Mouse (Mus musculus) stomach, embryonic 15.5 days (tissue): ENCODE measurements at regions not wholly inside any gene's neighbourhood (a gene's known extent, or its start where the extent isn't known, plus 50 kb on each side); places are given as distances from the start of the nearest gene placed in this dataset.
"Not testable (repeated sequence)": the region's sequence is repeated elsewhere in the genome, so short reads cannot be mapped to it uniquely, and the experiment has no call there.

Experiments used
- ATAC-seq: fragments of 200-750 bp; cut with Nextera tagmentation; 2 replicates; pipeline ENCODE4 v1.8.0; 2017; ENCODE audit warnings: low read depth, moderate number of reproducible peaks, moderate TSS enrichment; ENCODE audit not compliant: insufficient read depth, low FRiP score
- H3K27ac ChIP-seq: fragments of 300-500 bp; sonication (generic); 2 replicates; pipeline ENCODE4 v1.5.1; 2015; ENCODE audit warnings: mild to moderate bottlenecking, inconsistent platforms
- H3K27me3 ChIP-seq: fragments of 300-500 bp; sonication (generic); replicated peaks from 2 replicates; pipeline ENCODE4 v1.6.1; 2015; ENCODE audit warnings: inconsistent platforms
- H3K36me3 ChIP-seq: fragments of 300-500 bp; sonication (generic); 2 replicates; pipeline ENCODE4 v1.6.1; 2015; ENCODE audit warnings: inconsistent platforms
- H3K4me1 ChIP-seq: fragments of 300-500 bp; sonication (generic); 2 replicates; pipeline ENCODE4 v1.6.1; 2015; ENCODE audit warnings: inconsistent platforms
- H3K4me2 ChIP-seq: fragments of 300-500 bp; sonication (generic); 2 replicates; pipeline ENCODE4 v1.6.1; 2015; ENCODE audit warnings: mild to moderate bottlenecking, inconsistent platforms
- H3K4me3 ChIP-seq: fragments of 300-500 bp; sonication (generic); replicated peaks from 2 replicates; pipeline ENCODE4 v1.5.1; 2015; ENCODE audit warnings: inconsistent platforms
- H3K9ac ChIP-seq: fragments of 300-500 bp; sonication (generic); 2 replicates; pipeline ENCODE4 v1.6.1; 2015; ENCODE audit warnings: inconsistent platforms
- H3K9me3 ChIP-seq: fragments of 300-500 bp; sonication (generic); 2 replicates; pipeline ENCODE4 v1.6.1; 2016; ENCODE audit warnings: inconsistent platforms
- WGBS: fragments of 180-500 bp; shearing (Covaris S2); methylation state at CpG from one replicate; pipeline ENCODE4 v1.1.7; 2015; 5-methylcytosine and 5-hydroxymethylcytosine counted together

- no peak overlapping the region for H3K4me2 ChIP-seq
- no peak for ATAC-seq
- no peaks in the 10 kb centered on the region for H3K36me3 ChIP-seq
- no peak overlapping the region for H3K27ac ChIP-seq
- no peak overlapping the region for H3K9ac ChIP-seq
- 62% methylated on average over 2 of the region's 2 CpGs for WGBS
- no peaks in the 10 kb centered on the region for H3K27me3 ChIP-seq
- peaks cover 2% of the 10 kb centered on the region; the same call in 1 of the 2 replicates for H3K4me1 ChIP-seq
- no peak overlapping the region for H3K4me3 ChIP-seq
- H3K9me3 ChIP-seq: no peaks in the 10 kb centered on the region; the same call in 1 of the 2 replicates
Measured at GRCm38 (mm10) chr7:73604597-73604996, 63.0 kb upstream of the Chd2 start.

- ATAC-seq: no peak
- Histone ChIP-seq H3K36me3 (no peaks in the 10 kb centered on the region), H3K27ac (no peak overlapping the region), H3K27me3 (no peaks in the 10 kb centered on the region), H3K4me2 (no peak overlapping the region), H3K4me3 (no peak overlapping the region), H3K9me3 (no peaks in the 10 kb centered on the region; the same call in 1 of the 2 replicates), H3K9ac (no peak overlapping the region), H3K4me1 (no peaks in the 10 kb centered on the region)
- 60% methylated on average over 4 of the region's 4 CpGs for WGBS
Measured at GRCm38 (mm10) chr7:73602815-73603551, 61.4 kb upstream of the Chd2 start.

GRCm38 (mm10) chr7:73601336-73601735 is 59.7 kb upstream of the Chd2 start:
- Histone ChIP-seq H3K27ac (no peak overlapping the region), H3K4me3 (no peak overlapping the region), H3K9me3 (no peaks in the 10 kb centered on the region; the same call in 1 of the 2 replicates), H3K4me2 (no peak overlapping the region), H3K36me3 (no peaks in the 10 kb centered on the region), H3K27me3 (no peaks in the 10 kb centered on the region), H3K9ac (no peak overlapping the region), H3K4me1 (peaks cover 13% of the 10 kb centered on the region)
- WGBS: 62% methylated on average over 2 of the region's 2 CpGs
- no peak for ATAC-seq

DNA sequence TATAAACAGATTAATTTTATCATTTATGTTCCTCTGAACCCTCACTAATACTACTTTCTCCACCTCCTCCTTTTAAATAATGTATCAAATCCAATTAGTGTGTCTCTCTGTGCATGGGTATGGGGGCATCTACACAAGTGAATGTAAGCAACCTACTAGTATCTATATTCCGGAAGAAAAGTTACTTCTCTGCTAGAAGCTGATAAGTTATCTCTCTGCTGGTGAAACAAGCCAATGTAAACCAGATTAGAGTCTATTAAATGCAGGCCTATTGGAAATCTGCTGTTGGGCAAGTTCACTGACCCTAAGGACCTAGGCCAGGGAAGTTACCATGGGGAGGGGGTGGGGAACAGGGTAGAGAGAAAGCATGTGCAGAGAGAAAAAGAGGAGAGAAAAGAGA is 59.1 kb upstream of the Chd2 start:
- WGBS: 60% methylated on average over 1 of the region's 1 CpGs
- Histone ChIP-seq H3K4me1 (peaks cover 19% of the 10 kb centered on the region), H3K4me2 (no peak overlapping the region), H3K27ac (no peak overlapping the region), H3K9ac (no peak overlapping the region), H3K9me3 (no peaks in the 10 kb centered on the region; the same call in 1 of the 2 replicates), H3K36me3 (no peaks in the 10 kb centered on the region), H3K27me3 (no peaks in the 10 kb centered on the region), H3K4me3 (no peak overlapping the region)
- ATAC-seq: 0 out of 2 replicates have a peak, but pooled peaks have one; percentile 23

- H3K9me3 ChIP-seq, ATAC-seq: not testable (repeated sequence)
Measured at GRCm38 (mm10) chr7:73600003-73600385, 58.4 kb upstream of the Chd2 start.

GRCm38 (mm10) chr7:73599354-73600002 is 57.8 kb upstream of the Chd2 start:
- ATAC-seq: no peak
- H3K4me2 ChIP-seq: no peak overlapping the region
- H3K27me3 ChIP-seq: no peaks in the 10 kb centered on the region
- no peak overlapping the region for H3K27ac ChIP-seq
- H3K9me3 ChIP-seq: no peaks in the 10 kb centered on the region; the same call in 1 of the 2 replicates
- H3K9ac ChIP-seq: no peak overlapping the region
- 92% methylated on average over 9 of the region's 9 CpGs for WGBS
- no peak overlapping the region for H3K4me3 ChIP-seq
- H3K36me3 ChIP-seq: no peaks in the 10 kb centered on the region
- peaks cover 20% of the 10 kb centered on the region for H3K4me1 ChIP-seq

More at GRCm38 (mm10) chr7:73600003-73600385, 58.4 kb upstream of the Chd2 start:
- not testable (repeated sequence) for H3K36me3 ChIP-seq, H3K9ac ChIP-seq, H3K27ac ChIP-seq, H3K4me2 ChIP-seq, H3K4me3 ChIP-seq, H3K27me3 ChIP-seq
- peaks cover 20% of the 10 kb centered on the region for H3K4me1 ChIP-seq
- WGBS: 85% methylated on average over 3 of the region's 3 CpGs

- Histone ChIP-seq H3K27ac (no peak overlapping the region), H3K4me1 (peaks cover 27% of the 10 kb centered on the region), H3K4me3 (no peak overlapping the region), H3K4me2 (no peak overlapping the region), H3K9ac (no peak overlapping the region), H3K27me3 (no peaks in the 10 kb centered on the region), H3K36me3 (no peaks in the 10 kb centered on the region), H3K9me3 (no peaks in the 10 kb centered on the region; the same call in 1 of the 2 replicates)
- 82% methylated on average over 5 of the region's 5 CpGs for WGBS
- ATAC-seq: no peak
Measured at GRCm38 (mm10) chr7:73597968-73598367, 56.3 kb upstream of the Chd2 start.

DNA sequence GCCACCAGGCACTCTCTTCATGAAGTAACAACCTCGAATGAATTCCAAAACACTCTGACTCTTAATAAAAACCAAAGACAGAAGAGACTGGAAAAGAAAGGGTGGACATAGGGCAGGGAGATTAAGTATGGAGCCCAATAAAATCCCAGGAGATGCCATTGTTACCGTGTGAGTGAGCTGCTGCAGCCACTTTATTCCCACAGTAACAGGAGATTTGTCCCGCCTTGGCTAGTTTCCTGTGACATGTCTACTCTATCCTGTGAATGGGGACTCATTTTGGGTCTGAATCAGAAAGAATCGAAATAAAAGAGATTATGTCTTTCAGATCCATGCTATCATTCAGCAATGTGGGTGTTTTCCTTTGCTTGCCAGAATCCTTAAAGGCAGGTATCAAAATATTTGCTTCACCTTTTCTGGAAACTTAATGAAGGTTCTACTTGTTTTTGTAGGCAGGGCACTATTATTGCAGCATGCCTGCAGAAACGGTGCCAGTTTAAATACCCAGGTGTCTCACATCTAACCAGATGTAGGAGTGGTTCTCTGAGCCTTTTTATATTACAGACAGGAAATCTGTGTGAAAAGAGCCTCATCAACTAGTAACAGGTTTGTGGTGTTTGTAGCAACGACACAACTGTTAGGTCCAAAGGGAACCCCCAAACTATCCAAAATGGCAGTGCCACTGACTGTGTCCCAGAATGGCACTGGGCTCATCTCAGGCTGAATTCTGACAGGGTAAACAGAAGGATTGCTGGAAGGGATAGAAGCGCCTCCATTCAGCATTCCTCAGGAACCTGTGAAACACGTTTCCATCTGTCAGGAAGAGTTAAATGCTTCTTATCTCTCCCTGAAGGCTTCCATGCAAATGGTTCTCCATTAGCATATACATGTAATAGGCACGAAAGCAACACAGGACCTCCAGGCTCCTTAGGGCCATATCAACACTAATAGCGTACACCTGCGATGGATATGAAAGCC is 55.5 kb upstream of the Chd2 start:
- WGBS: 54% methylated on average over 11 of the region's 11 CpGs
- Histone ChIP-seq H3K36me3 (no peaks in the 10 kb centered on the region), H3K4me1 (peaks cover 27% of the 10 kb centered on the region), H3K4me2 (no peak overlapping the region), H3K9ac (no peak overlapping the region), H3K27me3 (no peaks in the 10 kb centered on the region), H3K4me3 (no peak overlapping the region), H3K27ac (peak overlapping the region; percentile 94), H3K9me3 (no peaks in the 10 kb centered on the region; the same call in 1 of the 2 replicates)
- no peak for ATAC-seq

DNA sequence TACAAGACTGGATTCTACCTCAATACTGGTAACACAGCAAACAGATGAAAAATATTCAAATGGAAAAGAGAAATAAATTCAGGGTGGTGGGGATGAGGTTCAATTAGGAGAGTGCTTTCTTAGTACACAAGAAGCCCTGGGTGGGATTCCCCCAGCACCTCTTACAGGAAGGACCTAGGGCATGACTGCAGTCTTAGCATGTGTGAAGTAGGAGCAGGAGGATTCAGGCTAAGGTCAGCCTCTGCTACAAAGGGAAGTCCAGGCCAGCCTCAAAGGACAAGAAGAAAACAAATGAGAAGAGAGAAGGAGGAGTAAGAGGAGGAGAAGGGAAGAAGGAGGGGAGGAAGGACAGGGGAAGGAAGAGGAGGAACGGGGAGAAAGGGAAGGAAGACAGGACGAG is 54.8 kb upstream of the Chd2 start:
- Histone ChIP-seq H3K4me2 (no peak overlapping the region), H3K9ac (no peak overlapping the region), H3K9me3 (no peaks in the 10 kb centered on the region; the same call in 1 of the 2 replicates), H3K4me3 (no peak overlapping the region), H3K36me3 (no peaks in the 10 kb centered on the region), H3K27me3 (no peaks in the 10 kb centered on the region), H3K4me1 (peaks cover 27% of the 10 kb centered on the region), H3K27ac (peak overlapping the region; percentile 94)
- whole genome bisulfite sequencing: 51% methylated on average over 2 of the region's 2 CpGs
- ATAC-seq: no peak

DNA sequence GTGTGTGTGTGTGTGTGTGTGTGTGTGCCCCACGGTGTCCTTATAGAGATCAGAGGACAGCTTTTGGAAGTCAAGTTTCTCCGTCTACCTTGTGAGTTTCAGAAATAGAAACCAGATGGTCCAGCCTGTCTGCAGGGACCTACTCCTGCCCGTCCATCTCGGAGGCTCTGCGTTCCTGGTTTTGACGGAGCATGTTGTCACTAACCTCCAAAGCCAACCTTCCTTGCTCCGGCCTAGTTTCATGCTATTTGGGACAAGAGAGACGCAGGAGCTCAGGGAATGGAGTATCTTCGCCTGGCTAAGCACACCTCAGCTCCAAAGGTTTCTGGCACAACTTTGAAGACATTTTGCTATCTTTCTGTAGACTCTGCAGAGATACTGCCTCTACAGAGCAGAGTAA is 54.2 kb upstream of the Chd2 start:
- no peak overlapping the region for H3K4me3 ChIP-seq
- no peaks in the 10 kb centered on the region for H3K27me3 ChIP-seq
- peaks cover 27% of the 10 kb centered on the region for H3K4me1 ChIP-seq
- H3K4me2 ChIP-seq: peak overlapping the region; percentile 58
- H3K9me3 ChIP-seq: no peaks in the 10 kb centered on the region; the same call in 1 of the 2 replicates
- peak overlapping the region; percentile 94 for H3K27ac ChIP-seq
- H3K9ac ChIP-seq: no peak overlapping the region
- H3K36me3 ChIP-seq: no peaks in the 10 kb centered on the region
- no peak for ATAC-seq
- WGBS: 36% methylated on average over 9 of the region's 9 CpGs

DNA sequence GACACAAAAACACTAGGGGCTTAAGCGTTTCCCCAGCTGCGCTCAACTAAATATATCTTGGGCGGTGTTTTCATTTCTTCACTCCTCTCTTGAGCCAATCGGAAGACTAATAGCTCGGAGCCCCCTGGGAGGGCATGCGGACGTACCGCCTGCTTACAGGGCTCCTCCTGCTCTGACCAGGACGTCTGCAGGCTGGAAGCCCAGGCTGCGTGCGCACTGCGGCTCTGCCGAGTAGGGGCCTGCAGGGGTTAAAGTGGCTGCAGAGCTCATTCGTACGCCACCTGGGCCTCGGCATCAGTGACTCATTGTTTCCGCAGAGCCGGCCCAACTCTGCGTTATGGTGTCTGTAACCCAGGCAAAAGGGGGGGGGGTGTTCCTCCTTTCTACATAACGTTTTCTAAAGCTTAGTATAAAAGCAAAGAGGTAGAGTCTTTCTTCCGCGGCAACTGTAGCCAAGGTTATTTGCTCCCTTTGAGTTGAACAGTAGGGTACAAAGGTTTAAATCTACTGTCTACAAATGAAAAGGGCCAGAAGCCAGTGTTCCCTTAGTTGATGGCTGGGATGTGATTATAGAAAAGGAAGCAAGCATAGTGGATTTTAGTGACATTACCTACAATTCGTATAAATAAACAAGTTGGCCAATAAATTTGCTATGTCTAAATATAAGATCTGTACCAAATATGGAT is 53.7 kb upstream of the Chd2 start:
- 1% methylated on average over 23 of the region's 23 CpGs for WGBS
- H3K27me3 ChIP-seq: no peaks in the 10 kb centered on the region
- H3K27ac ChIP-seq: peak overlapping the region; percentile 94
- H3K4me1 ChIP-seq: peaks cover 27% of the 10 kb centered on the region
- peak overlapping the region; percentile 30 for H3K4me3 ChIP-seq
- peak; percentile 98 for ATAC-seq
- H3K9ac ChIP-seq: no peak overlapping the region
- H3K9me3 ChIP-seq: no peaks in the 10 kb centered on the region; the same call in 1 of the 2 replicates
- H3K4me2 ChIP-seq: peak overlapping the region; percentile 58
- no peaks in the 10 kb centered on the region for H3K36me3 ChIP-seq
